Mouse (Mus musculus): Measurements from ENCODE around the gene Xpo6. TPM values are rescaled to one million over a fixed set of nuclear protein-coding genes. Genes with fewer than 3 reads are reported as not detected.

The Xpo6 gene
- total RNA-seq, 4 experiments from 2014 or later = 89.1 to 99.7 (median 96.2) TPM

DNA sequence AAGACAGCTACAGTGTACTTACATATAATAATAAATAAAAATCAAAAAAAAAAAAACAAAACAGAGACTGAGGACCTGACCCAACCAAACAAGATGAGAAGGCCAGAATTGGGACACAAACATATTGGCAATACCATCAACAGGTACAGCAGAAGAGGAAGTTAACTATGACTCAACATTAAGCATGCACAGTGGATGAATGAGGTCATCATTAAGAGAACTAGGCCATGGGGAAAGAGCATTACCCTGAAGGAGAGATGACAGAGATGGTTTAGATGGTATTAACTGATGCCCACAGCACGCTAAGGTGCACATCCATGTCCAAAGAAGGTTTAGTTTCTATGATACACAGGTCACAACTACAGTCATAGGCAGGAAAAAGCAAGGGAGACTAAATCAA lies 6.1 kb downstream of the Xpo6 start:
- no peak for DNase-seq (ENCODE audit: low spot score in 2 of 2)

DNA sequence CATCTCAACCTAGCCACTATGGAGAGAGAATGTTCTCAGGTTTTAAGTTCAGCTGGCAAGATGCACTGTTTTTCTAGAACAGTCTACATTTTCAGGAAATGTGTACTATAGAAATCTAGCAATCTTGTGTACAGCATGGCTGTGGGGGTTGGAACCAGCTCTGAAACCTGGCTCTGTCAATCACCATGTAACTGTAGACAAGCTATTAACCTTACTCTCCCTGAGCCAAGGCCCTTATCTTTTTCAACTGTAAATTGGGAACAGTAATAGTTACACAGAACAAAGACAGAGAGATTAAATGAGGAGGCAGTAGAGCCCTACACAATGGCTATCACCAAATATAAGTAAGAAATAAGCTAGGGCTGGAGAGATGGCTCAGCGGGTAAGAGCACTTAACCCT lies 8.8 kb downstream of the Xpo6 start:
- DNase-seq (ENCODE audit: low spot score in 2 of 2) = no peak

DNA sequence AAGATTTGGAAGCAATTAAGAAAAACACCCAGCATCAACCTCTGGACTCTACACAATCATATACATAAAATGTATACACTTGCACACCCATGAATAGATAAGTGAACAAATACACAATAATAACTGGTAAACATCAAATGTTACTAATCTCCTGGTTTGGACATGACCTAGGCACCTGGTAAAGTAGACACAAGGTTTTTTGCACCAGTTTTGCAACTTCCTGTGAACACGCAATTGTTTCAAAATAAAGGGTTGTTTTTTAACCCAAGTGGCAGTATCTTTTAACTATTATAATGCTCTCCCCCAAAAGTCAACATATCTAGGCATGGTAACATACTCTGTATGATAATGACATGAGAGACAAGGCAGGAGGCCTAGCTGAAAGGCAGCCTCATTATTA lies 10.8 kb downstream of the Xpo6 start:
- DNase-seq (ENCODE audit: low spot score in 2 of 2) = no peak

DNA sequence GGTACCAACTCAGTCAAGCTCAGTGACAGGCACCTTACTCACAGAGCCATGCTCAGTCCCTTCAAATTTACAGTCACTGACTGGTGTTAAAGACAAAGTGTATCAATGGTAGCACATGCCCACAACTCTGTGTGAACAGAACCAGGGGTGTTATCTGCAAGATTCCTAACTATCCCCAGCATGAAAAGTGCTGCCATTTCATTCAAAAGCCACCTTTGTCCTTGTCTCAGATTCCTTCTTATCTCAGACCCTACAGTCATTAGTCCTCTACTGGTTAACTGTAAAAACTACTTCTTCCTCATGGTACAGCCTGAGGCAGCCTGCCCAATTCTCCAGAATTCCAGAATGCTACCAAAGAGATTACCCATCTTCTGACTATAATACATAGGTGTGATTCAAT lies 14.3 kb downstream of the Xpo6 start:
- DNase-seq (ENCODE audit: low spot score in 2 of 2) = no peak

DNA sequence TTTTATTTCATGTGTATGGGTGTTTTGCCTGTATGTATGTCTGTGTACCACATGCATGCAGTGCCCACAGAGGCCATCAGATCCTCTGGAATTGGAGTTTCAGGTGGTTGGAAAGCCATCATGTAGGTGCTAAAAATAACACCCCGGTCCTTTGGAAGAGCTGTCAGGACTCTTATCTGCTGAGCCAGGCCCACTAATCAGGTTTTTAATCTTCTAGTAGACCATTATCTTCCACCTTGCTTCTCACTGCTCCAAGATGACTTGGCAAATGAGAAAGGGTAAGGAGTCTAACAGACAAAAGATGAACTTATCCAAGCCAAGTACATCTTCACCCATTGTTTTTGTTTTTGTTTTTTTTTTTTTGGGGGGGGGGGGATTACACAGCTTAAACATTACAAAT lies 16.7 kb downstream of the Xpo6 start:
- DNase-seq (ENCODE audit: low spot score in 2 of 2) = no peak

DNA sequence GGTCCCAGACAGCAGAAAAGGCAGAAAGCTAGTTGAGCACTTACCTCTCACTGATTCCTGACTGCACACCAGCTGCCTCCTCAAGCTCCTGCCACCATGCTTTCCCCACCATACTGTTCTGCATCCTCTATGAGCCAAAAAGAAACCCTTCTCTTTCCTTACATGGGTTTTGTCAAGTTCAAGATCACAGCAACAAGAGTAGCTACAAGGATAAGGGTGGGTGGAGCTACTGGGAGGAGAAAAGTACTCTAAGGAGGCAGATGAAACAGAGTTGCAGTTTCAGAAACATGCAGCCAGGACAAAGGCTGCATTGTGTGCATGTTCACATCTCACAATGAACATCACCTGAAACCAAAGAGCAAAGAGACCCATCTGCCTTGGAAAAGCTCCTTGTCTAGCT lies 18.8 kb downstream of the Xpo6 start:
- no peak for DNase-seq (ENCODE audit: low spot score in 2 of 2)

DNA sequence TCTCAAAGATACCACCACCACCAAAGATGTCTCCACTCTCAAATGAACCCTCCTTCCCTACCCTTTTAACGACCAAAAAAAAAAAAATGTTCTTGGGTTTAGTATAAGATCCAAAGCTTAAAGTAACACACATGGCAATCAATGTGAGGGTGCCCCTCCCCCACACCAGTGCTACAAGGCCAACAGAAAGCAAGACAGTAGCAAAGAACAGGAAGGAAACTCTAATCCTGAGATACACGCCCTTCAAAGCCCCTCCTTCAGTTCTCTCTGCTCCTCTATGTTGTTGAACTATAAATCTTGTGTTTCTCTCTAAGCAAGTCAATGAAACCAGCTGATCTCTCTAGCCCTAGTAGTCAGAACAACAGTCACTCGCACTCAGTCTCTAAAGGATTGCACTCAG lies 19.3 kb downstream of the Xpo6 start:
- no peak for DNase-seq (ENCODE audit: low spot score in 2 of 2)

DNA sequence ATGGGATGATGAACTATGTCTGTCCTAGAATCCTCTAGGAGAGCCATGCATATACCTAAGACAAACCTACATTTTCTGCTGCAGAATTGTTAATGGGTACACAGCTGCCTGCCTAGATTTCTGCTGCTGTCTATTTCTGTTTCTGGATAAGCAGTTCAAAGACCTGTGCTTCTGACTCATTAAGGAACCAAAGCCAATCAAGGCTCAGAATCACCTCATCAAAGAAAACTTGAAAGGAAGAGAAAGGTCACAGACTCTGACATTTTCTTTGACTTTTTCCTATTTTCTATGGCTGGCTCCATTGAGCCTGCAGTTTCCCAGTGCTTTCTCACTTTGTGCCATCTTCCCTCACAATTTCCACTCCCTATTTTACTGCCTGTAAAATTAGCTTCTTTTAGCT lies 21.5 kb downstream of the Xpo6 start:
- DNase-seq (ENCODE audit: low spot score in 2 of 2) = no peak

DNA sequence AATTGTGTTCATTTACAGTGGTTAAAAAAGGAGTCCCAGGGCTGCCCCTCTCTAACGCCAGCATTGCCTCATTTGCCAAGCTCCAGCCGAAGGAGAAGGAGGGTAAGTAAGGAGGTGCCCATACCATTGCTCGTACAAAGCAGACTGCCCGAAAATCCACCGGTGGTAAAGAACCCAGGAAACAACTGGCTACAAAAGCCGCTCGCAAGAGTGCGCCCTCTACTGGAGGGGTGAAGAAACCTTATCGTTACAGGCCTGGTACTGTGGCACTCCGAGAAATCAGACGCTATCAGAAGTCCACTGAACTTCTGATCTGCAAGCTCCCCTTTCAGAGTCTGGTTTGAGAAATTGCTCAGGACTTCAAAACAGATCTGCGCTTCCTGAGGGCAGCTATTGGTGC lies 24.3 kb downstream of the Xpo6 start:
- no peak for DNase-seq (ENCODE audit: low spot score in 2 of 2)

DNA sequence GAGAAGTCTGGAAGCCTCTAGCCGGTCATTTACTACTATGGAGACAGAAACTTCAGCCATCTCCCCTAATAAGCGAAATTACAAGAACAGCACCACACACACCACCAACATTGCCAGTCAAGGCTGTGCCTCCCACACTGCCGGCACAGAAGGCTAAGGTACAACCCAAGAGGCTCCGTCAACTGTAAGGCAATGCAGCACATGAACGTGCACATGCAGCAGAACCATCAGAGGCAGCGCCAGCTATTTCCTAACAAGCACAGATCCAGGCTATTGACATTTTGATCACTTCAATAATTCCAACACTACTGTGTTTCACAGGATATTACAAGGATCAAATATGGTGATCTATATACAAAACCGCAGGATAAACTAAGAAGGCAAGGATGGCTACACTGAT lies 24.8 kb downstream of the Xpo6 start:
- DNase-seq (ENCODE audit: low spot score in 2 of 2) = peak in 1 of 2 experiments; percentile 18

DNA sequence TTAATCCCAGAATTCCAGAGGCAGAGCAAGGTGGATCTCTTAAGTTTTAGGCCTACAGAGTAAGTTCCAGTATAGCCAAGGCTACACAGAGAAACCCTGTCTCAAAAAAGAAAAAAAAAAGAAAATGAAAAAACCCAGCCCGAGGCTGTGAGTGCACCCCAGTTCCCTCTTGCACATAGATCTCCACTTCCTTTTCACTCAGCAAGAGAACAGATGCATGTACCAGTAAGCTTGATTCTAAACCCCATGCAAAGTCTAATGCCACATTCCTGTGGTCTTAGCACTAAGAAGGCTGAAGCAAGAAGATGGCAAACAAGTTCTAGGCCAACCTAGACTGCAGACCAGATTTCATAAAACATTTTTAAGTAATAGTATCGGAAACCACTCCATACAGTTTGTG lies 25.4 kb downstream of the Xpo6 start:
- DNase-seq (ENCODE audit: low spot score in 2 of 2) = no peak

DNA sequence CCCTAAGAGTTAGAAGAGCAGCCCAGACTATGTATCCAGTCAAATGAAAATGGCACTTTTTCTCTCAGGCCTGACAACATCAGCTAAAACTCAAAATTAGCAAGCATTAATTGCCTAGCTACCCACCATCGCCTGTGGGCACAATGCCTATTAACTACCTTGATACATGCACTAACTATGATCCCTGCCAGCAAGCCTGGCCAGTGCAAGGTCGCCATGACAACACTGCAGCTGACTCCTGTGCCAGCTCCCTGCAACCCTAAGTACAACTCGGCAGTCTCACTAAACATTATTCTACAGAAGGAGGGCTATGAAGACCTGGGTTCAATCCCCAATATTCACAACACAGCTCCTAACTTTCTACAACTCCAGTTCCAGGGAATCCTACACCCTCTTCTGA lies 28.3 kb downstream of the Xpo6 start:
- no peak for DNase-seq (ENCODE audit: low spot score in 2 of 2)

DNA sequence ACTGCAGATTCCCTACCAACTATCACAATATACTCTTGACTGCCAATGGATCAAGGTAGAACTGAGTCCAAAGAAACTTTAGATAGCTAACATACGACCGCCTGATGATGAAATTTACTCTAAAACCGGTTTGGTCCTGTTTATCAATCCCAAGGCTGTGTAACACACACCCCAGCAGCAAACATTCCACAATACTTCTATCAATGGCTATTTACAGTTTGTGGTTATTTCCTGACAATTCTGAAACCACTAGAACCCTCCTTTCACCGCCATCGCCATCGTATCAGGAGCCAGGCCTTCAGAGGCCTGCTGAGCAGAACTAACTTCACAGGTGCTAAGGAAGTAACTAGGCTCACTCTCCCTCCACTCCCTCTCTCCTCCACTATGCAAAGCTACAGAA lies 31.7 kb downstream of the Xpo6 start:
- DNase-seq (ENCODE audit: low spot score in 2 of 2) = no peak

DNA sequence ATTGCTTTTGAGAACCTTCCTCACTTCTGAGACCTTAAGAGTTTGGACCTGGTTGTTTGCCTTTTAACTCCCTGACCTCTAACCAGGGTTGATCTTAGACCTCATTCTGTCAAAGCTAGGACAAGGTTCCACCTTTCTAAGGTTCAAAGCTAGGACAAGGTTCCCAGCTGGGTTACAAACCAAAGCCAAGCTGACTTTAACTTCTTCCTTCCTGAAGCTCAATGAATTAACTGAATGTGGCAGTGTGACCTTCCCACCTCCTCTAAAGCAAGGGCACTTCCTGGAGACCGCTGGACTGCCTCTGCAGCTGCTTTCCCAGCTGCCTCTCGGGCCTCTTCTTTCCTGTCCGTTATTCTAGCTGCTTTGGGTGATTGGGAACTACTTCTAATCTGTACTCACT lies 32.9 kb downstream of the Xpo6 start:
- DNase-seq (ENCODE audit: low spot score in 2 of 2) = no peak

DNA sequence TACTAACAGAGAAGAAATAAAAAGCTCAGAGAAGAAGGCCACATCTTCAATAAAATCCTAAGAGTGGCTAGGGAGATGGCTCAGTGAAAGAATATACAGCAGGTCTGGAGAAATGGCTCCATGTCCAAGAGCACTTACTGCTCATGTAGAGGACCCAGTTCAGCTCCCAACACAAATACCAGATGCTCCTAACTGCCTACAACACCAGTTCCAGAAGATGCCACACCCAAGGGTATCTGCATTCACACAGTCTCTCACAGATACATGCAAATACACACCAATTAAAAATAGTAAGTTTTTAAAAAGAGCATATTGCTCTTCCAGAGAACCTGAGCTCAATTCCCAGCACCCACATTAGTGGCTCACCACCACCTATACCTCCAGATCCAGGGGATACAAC lies 33.7 kb downstream of the Xpo6 start:
- DNase-seq (ENCODE audit: low spot score in 2 of 2) = no peak

DNA sequence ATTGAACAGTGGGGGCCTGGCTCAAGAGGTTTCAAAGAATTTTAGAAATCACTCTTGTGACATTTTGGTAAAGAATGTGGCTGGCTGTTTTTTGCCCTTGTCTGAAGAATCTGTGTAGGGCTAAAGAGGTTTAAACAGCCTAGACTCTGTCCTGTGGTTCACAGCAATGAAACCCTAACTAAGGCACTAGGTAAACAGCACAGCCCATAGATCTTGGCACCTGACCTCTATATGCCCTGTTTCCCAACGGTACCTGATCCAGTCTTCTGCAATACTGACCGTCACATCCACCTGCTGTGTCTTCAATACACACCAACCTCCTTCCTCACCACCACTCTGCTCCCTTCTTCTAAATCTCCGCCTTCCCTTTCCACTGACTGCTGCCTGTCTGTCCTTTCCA lies 42.1 kb downstream of the Xpo6 start:
- no peak for DNase-seq (ENCODE audit: low spot score in 2 of 2)

DNA sequence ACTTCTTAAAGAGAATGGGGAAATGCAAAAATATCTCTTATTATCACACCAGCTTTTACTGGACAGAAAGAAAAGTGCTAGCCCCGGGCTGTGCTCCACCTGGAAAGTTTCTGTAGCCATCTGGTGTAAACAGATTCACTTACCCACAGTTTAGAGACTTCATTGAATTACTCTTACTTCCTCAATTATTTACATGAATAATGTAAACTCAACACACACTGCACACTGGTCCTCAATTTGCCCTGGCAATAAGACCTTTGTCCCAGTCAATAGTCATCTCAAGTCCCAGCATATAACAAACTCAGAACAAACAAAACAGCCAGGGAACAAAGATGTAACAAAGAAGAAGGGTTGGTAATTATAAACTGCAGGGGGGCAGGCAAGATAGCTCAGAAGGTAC lies 44.6 kb downstream of the Xpo6 start:
- DNase-seq (ENCODE audit: low spot score in 2 of 2) = no peak

DNA sequence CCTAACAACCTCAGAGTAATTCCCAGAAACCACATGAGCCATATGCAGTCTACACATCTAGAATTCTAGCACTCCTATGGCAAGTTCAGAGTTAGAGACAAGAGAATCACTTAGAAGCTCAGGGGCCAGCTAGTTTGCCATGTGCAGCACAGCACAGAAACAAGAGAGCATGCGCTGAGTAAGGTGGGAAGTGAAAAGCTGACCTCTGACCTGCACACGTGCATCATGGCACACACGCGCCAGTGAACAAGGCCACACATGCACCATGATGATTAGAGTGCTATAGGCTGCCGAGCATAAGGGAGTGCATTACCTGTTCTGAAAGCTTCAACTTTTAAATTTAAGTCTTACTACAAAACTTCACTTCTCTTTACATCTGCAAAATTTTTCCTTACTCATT lies 45.6 kb downstream of the Xpo6 start:
- DNase-seq (ENCODE audit: low spot score in 2 of 2) = no peak

DNA sequence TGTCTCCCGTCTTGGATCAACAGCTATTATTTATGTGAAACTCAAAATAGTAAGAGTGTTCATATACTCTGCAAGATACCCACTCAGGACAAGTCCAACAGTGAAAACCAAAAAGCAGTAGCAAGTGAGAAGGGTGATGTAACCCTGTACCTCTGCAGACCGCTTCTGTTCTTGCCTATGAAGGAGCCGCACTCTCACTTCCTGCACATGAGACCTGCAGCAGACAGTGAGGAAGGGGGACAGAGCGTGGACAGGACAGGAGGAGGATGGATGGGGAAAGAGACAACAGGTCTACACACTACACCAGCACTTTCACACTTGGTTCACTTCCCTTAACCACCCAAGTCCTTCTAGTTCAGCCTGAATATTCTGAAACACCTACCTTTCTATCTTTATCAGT lies 48.0 kb downstream of the Xpo6 start:
- no peak for DNase-seq (ENCODE audit: low spot score in 2 of 2)

DNA sequence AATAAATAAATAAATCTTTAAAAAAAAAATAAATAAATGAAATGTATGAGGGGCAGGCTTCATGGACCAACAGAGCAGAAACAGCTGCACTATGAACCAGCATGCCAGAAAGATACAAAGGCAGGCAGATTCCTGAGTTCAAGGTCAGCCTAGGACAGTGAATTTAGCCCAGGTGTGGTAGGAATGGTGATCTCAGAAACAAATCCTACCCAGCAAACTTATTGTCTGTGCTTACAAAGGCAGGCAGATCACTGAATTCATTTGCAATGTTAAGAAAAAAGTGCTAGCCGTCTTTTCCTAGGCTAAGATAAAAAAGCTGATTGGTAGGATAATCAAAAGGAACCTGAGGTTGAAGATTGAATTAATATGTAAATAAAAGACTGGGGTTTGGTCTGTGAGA lies 54.1 kb downstream of the Xpo6 start:
- DNase-seq (ENCODE audit: low spot score in 2 of 2) = no peak

DNA sequence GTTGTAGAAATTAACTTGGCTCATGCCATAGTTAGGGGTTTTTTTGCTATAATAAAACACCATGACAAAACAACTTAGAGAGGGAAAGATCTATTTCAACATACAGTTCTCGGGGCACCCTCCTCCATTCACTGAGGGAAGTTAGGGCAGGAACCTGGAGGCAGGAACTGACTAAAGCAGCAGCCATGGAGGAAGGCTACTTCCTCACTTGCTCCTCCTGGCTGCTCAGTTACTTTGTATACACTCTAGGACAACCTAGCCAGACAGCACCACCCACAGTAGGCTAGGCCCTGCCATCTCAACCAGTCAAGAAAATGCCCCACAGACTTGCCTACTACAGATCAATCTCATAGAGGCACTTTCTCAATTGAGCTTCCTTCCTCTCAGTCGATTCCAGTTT lies 55.9 kb downstream of the Xpo6 start:
- DNase-seq (ENCODE audit: low spot score in 2 of 2) = no peak

DNA sequence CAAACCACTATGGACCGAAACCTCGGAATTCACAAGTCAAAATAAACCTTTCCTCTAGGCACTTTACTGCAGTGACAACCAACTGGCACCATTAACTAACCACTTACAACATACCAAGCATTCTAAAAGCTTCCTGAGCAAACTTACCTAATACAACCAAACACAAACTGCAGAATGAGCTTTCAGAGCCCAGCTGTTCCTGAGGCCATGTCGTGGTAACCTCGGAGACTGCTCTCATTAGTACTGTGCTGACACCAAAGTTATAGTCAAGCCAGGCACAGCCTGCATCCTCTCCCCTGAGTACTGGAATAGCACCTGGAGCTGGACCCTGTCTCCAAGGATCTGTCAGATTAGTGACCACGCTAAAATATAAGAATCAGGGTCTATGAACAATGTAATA lies 62.5 kb downstream of the Xpo6 start:
- DNase-seq (ENCODE audit: low spot score in 2 of 2) = no peak

DNA sequence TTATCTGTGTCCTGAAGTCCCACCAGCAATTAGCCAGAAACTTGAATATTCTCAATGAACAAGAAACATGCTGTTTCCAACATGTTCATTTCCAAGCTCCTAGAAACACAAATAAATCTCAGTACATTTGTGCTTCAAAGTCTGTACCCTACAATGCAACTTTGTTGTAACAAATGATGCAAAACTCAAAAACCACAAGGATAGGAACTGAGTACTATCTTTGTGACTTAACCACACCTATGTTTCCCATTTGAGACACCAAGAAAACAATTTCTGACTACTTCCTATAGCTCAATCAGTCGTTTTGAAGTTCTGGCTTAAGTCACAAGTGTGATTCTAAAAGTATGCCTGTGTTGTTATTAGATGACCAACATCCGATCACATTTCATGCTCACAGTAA lies 64.9 kb downstream of the Xpo6 start:
- no peak for DNase-seq (ENCODE audit: low spot score in 2 of 2)

DNA sequence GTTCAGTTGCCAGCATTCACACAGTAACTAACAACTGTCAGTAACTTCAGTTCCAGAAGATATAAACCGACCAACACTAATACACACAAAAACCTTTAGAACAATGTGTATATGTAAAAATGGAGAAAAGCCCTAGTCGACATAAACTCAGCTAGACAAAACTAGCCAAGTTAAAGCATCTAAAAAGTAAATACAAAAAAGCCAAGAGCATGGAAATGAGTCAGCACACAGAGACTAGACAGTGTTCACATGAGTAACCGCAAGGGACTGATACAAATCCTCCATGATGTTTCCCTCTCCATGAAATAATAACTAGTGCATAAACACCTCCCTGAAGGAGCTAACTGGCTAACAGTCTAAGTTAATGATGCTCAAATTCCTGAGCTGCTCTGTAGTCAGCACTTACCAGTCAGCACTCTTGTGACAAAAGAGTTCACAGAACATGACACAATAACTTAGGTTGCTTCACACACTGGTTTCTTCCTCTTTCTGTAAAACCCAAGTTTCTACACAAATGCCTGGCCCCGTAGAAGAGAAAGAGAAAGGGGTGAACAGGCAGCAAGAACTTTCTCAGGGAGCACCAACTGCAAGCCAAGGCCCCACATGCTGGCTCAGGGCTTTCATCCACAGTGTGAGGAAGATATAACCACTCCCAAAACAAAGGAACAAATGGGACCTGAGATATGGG lies 65.5 kb downstream of the Xpo6 start:
- DNase-seq (ENCODE audit: low spot score in 2 of 2) = no peak
